Mouse (Mus musculus) mature B cell (primary cell): ENCODE data around the gene Gm12888.
"Not testable (repeated sequence)": the region's sequence is repeated elsewhere in the genome, so short reads cannot be mapped to it uniquely, and the experiment has no call there.

Experiments
- in situ Hi-C: fragments of 300-500 bp; cut with MboI; formaldehyde crosslinking; loops from 2 replicates; pipeline ENCODE4 v1.14.3; 2019

Gm12888 gene

DNA sequence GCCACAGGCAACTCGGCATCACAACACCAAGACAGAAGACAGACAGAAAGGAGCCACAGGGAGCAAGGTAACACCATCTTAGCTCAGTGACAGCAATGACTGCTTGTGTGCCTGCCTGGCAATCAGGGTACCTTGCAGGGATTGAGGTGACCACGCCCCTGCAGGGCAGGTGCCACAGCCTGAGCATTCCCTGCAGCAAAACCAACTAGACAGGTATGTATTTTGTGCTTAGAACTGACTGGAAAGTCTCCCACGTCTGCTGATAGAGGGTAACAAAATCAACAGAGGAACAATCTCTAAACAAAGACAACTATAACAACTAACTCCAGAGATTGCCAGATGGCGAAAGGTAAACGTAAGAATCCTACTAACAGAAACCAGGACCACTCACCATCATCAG lies at the start of gene Gm12888:
Gm12888 (minus strand) TSS at position 101 of the 400 bp plus-strand sequence.
- in situ Hi-C loops = not testable (repeated sequence)
